Mouse (Mus musculus) cerebellum, adult 2 months (tissue): Measurements from ENCODE around the gene Ubap2l. TPM values are rescaled to one million over a fixed set of nuclear protein-coding genes. Genes with fewer than 3 reads are reported as not detected.

Experiments used
- DNase-seq, 2 experiments: peaks; one replicate each; pipeline ENCODE4 v3.0.0; 2021
- H3K27ac ChIP-seq: fragments of 200-500 bp; 2 replicates; pipeline ENCODE4 v1.5.1; 2012; ENCODE audit warnings: low read length, control low read depth, inconsistent platforms; ENCODE audit not compliant: insufficient read depth
- H3K27me3 ChIP-seq: fragments of 200-500 bp; 2 replicates; pipeline ENCODE4 v1.6.1; 2012; ENCODE audit warnings: inconsistent platforms, mild to moderate bottlenecking, low read length, moderate library complexity; ENCODE audit not compliant: control insufficient read depth, insufficient read depth
- H3K4me1 ChIP-seq: fragments of 200-500 bp; 2 replicates; pipeline ENCODE4 v1.6.1; 2011; ENCODE audit warnings: low read length; ENCODE audit not compliant: control insufficient read depth, insufficient read depth
- H3K4me3 ChIP-seq: fragments of 200-500 bp; replicated peaks from 2 replicates; pipeline ENCODE3; 2011; ENCODE audit warnings: mild to moderate bottlenecking, low read depth, low read length, control low read depth; ENCODE audit not compliant: insufficient read depth
- CTCF ChIP-seq: fragments of 200-500 bp; IDR thresholded peaks from 2 replicates; pipeline ENCODE4 v1.5.1; 2011; ENCODE audit warnings: low read depth, mild to moderate bottlenecking, control low read depth, low read length, moderate library complexity, borderline replicate concordance; ENCODE audit not compliant: insufficient read depth
- POLR2A ChIP-seq: fragments of 200-500 bp; IDR thresholded peaks from 2 replicates; pipeline ENCODE4 v1.6.1; 2011; ENCODE audit warnings: low read length, control low read depth, borderline replicate concordance; ENCODE audit not compliant: insufficient read depth
- WGBS: fragments of 180-500 bp; shearing (Covaris S2); methylation state at CpG from one replicate; pipeline ENCODE4 v1.1.7; 2018; 5-methylcytosine and 5-hydroxymethylcytosine counted together
- polyA plus RNA-seq: library from polyadenylated mRNA; depleted of rRNA; stranded (reverse); fragments of >200 nt; gene quantifications from 2 replicates; pipeline ENCODE4 v1.2.3, GENCODE M21; 2012

Ubap2l gene
- polyA plus RNA-seq, 1 experiment: 90.4 TPM

DNA sequence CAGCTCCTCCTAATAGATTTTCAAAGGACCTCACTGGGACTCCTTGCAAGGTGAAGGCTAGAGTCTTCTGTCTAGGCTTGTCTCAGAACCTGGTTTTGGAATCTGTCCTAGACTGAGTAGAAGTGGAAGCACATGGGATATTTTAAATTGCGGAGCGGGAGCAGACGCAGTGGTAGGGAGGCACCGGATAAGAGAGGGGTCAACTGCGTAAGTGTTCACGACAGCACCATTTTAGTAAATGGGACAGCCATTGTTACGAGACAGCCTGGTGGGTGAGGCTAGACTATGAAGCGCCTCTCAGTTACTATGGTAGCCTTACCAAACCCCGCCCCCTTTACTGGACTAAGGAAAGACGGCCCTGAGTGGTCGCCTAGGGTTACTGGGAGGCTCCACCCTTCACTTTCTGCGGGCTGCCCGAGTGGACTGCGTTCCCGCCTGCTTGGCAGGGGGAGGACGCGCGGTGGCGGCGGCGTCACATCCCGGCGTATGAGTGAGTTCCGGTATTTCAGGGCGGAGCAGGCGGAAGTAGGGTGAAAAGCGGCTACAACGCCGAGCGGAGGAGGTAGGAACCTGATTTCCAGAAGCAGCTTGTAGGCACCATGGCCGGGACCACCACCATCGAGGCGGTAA is 26.8 kb upstream of the Ubap2l start:
- Histone ChIP-seq H3K27ac (peak overlapping the region; percentile 49), H3K4me1 (peaks cover 7% of the 10 kb centered on the region; the same call in 1 of the 2 replicates), H3K4me3 (peak overlapping the region; percentile 80), H3K27me3 (no peaks in the 10 kb centered on the region)
- WGBS: under 1% methylated on average over 33 of the region's 33 CpGs
- no peak for TF ChIP-seq CTCF
- TF ChIP-seq POLR2A: peak; percentile 65
- DNase-seq: peak; percentile 89 to 92

DNA sequence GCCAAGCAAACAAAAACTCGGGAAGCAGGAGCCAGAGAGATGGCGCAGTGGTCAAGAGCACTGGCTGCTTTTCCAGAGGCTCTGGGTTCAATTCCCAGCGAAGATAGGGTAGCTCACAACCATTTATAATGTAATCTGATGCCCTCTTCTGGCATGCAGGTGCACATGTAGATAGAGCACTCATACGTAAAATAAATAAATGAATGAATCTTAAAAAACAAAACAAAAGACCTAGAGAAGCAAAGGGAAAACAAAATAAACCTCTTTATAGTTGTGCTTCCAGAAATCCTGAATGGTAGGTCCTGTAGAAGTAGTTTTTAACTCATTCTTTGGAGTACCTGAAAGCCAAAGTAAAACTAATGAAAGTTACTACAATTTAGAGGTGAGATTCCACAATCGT is 25.8 kb upstream of the Ubap2l start:
- no peak overlapping the region for H3K27ac ChIP-seq
- 49% methylated on average over 5 of the region's 5 CpGs for WGBS

DNA sequence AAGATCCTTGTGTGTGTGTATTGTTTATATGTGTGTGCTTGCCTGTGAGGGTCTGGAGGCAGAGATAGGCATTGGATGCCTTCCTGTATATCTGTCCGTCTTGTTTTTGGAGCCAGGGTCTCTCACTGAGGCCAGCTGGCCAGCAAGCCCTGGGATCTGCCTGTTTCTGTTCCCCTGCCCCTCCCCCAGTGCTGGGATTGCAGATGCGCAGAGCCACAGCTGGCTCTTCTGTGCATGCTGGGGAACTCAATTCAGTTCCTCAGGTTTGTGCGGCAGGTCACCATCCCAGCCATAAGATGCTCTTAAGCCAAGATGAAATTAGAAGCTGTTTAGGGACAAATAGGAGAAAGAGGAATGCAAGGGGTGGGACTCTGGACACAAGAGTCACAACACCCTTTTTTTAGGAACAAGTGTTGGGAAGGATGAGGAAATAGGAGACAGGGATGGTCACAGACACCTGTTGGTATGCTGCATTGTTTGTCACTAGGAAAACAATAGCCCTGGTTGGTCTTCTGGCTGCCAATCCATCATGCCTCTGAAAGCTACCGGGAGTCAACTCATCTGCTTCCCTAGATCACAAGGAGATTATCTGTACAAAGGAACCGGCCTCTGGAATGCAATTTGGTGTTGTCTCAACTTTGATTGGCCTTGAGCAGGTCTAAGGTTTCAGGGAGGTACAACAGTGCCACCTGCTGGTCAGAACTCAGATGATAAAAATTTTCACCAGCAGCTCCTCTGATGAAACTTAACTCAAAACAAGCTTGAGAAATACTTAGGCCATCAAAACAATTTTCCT is 24.7 kb upstream of the Ubap2l start:
- Histone ChIP-seq H3K27ac (no peak overlapping the region), H3K27me3 (no peaks in the 10 kb centered on the region), H3K4me1 (no peaks in the 10 kb centered on the region), H3K4me3 (no peak overlapping the region)
- 17% methylated on average over 5 of the region's 5 CpGs for WGBS
- peak; percentile 68 to 80 for DNase-seq
- TF ChIP-seq POLR2A: no peak
- peak; percentile 63; the same call in 1 of the 2 replicates for TF ChIP-seq CTCF

More for the DNA sequence above, 25.8 kb upstream of the Ubap2l start:
- Histone ChIP-seq H3K4me1 (peaks cover 4% of the 10 kb centered on the region; the same call in 1 of the 2 replicates), H3K4me3 (no peak overlapping the region), H3K27me3 (no peaks in the 10 kb centered on the region)
- no peak for DNase-seq
- TF ChIP-seq CTCF: no peak
- TF ChIP-seq POLR2A: no peak

DNA sequence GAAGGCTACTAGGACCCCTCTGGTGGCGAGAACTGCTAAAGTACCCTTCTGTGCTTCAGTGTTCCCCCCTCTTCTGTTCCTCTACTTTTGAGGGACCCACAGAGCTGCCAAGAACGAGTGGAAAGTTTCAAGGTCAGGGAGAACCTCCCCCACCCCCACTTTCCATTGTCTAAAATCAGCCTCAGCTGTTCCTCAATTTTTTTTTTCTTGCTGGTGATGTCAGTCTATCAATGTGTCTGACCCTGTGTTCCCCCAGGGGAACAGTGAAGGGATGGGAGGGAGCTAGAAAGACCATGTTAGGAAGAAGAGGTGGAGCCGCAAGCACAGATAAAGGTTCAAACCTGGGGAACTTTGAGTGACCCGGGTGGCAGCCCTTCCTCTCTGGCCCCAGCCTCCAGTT is 19.9 kb upstream of the Ubap2l start, which contains the start of gene Tpm3:
TSS of gene Tpm3 (plus strand) at position 356 of the 400 bp plus-strand sequence.
- no peak for DNase-seq
- WGBS: 68% methylated on average over 4 of the region's 4 CpGs
- Histone ChIP-seq H3K27me3 (no peaks in the 10 kb centered on the region), H3K4me1 (no peaks in the 10 kb centered on the region), H3K27ac (no peak within 1 kb of the TSS), H3K4me3 (no peak within 1 kb of the TSS)
- TF ChIP-seq POLR2A (no peak), CTCF (no peak)

DNA sequence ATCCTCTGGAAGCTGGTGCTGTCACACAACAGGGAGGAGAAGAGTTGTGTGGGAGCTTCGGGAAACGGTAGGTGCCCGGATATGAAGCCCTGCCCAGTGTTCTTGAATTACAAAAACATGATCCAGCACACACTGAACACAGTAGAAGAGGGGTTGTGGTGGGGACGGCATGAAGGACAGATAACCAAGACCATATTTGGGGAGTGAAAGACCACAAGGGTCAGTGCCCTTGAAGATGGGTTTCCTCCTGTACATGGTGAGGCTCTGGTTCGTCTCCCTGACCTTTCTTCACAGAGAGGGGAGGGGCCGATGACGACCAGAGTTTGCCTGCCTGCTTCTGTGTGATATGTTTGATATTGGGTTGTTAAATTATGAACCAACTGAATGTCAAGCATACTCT is 17.3 kb upstream of the Ubap2l start:
- DNase-seq: no peak
- H3K27ac ChIP-seq: no peak overlapping the region
- WGBS: 83% methylated on average over 7 of the region's 7 CpGs
- no peaks in the 10 kb centered on the region for H3K27me3 ChIP-seq
- no peaks in the 10 kb centered on the region for H3K4me1 ChIP-seq
- TF ChIP-seq POLR2A (no peak), CTCF (no peak)
- H3K4me3 ChIP-seq: no peak overlapping the region

DNA sequence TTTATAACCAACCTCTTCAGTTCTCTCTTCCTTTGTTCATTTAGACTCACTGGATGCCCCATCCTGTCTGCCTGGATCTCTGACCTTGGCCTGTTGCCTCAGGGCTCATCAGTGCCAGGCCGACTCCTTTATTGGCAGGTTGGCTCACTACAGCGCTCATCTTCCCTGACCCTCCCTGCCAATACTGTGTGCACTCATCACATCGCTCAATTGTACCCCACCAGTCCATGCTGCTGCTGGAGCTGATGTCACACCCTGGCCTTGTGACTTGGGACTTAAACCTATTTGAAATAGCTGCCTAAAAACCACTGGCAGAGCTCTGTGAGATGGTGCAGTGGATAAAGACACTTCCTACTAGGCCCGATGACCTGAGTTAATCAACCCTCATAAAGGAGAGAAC is 15.4 kb upstream of the Ubap2l start:
- Histone ChIP-seq H3K4me3 (no peak overlapping the region), H3K27me3 (no peaks in the 10 kb centered on the region), H3K4me1 (no peaks in the 10 kb centered on the region), H3K27ac (no peak overlapping the region)
- TF ChIP-seq CTCF (no peak), POLR2A (no peak)
- no peak for DNase-seq
- 31% methylated on average over 4 of the region's 4 CpGs for WGBS

DNA sequence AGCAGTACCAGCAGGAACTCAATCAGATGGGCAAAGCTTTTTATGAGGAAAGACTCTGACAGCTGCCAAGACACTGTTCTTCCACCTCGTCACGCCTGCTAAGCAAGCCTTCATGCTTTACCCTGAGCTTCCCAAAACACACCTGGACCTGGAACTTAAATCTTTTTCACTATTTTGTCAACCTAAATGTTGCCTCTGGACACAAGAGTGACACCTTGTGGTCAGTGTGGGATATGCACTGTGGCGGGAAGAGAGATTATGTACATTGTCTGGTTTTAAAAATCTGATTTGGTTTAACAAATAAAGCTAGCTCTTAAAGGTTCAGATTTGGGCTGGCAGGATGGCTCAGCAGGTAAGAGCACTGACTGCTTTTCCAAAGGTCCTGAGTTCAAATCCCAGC is 13.1 kb upstream of the Ubap2l start:
- DNase-seq: peak; percentile 34 to 50
- H3K4me3 ChIP-seq: no peak overlapping the region
- no peaks in the 10 kb centered on the region for H3K27me3 ChIP-seq
- H3K27ac ChIP-seq: no peak overlapping the region
- H3K4me1 ChIP-seq: no peaks in the 10 kb centered on the region
- TF ChIP-seq POLR2A: no peak
- peak; percentile 55; the same call in 1 of the 2 replicates for TF ChIP-seq CTCF
- 56% methylated on average over 3 of the region's 3 CpGs for WGBS

DNA sequence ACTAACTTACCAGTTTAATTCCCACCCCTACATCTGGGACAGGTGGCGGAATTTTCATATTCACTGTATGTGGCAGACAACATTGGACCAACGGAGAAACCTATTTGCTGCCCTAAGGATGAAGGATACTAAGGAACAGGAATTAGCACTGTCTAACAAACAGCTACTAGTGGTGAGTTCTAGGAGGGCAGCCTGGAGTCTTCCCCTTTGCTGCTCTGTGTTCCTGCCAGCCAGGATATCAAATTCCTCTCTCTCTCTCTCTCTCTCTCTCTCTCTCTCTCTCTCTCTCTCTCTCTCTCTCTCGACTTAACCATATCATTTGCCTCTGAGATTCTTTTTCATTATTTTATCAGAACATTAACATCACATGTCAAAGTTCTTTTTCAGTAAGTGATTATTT is 12.0 kb upstream of the Ubap2l start:
- 80% methylated on average over 3 of the region's 3 CpGs for WGBS
- Histone ChIP-seq H3K4me3 (no peak overlapping the region), H3K27me3 (no peaks in the 10 kb centered on the region), H3K27ac (no peak overlapping the region), H3K4me1 (no peaks in the 10 kb centered on the region)
- DNase-seq: no peak
- TF ChIP-seq POLR2A: no peak
- no peak for TF ChIP-seq CTCF

DNA sequence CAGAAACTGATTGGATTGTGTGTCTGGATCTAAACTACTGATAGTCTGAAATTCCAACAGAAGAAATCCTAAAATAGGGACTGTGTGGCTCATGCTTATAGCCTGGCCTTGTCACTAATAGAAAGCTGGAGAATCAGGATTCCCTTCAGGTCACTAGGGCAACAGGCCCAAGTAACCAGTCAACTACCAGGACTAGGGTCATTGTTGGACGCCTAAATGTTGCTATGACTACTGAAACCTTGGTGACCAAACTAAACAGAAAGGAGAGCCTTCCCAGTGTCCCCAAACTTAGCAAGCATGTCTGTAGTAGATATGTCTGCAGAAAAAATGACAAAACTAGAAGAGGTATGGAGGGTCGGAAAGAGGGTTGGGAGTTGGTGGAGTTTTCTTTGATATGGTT is 10.1 kb upstream of the Ubap2l start:
- TF ChIP-seq CTCF (no peak), POLR2A (no peak)
- H3K27me3 ChIP-seq: no peaks in the 10 kb centered on the region
- 43% methylated on average over 2 of the region's 2 CpGs for WGBS
- no peak overlapping the region for H3K4me3 ChIP-seq
- no peak overlapping the region for H3K27ac ChIP-seq
- no peaks in the 10 kb centered on the region for H3K4me1 ChIP-seq
- DNase-seq: no peak
